Comparison of ENCODE assay signal across 12 mouse cellular contexts in genomic region chr8:111602050-111602449, GRCm38 (mm10). TPM values are rescaled to one million over a fixed set of nuclear protein-coding genes. Genes with fewer than 3 reads are reported as not detected.
DNase-seq lines count a peak whose midpoint lies in the region; ATAC-seq and TF ChIP-seq lines count a peak whose summit lies in the region.
"Had no signal": no experiment of that assay in that cellular context is flagged by ENCODE, and none has a peak within 500 bp of the region (broad histone marks: within the 10 kb centered on the region; RNA-seq: fewer than 3 reads in every experiment).

No protein-coding gene starts in this region.

- no peaks in the 10 kb centered on the region for H3K9me3 ChIP-seq in hindbrain, postnatal 0 days (ENCODE audit: low read length)
- no peaks in the 10 kb centered on the region for H3K9me3 ChIP-seq in hindbrain, embryonic 13.5 days
- H3K9me3 ChIP-seq in hindbrain, embryonic 14.5 days (ENCODE audit: control insufficient read depth, low read length) = no peaks in the 10 kb centered on the region
- H3K9me3 ChIP-seq: kidney, embryonic 15.5 days; lung, embryonic 15.5 days; megakaryocyte, embryonic 14.5 days; neural tube, embryonic 13.5 days had no signal

- peak; percentile 32 for DNase-seq in hindbrain, postnatal 0 days (ENCODE audit: low spot score)
- DNase-seq in Muller cell, postnatal 12 days (ENCODE audit: inconsistent ontology term) = peak; percentile 31
- DNase-seq in brain, embryonic 14.5 days (ENCODE audit: low read depth) = peak; percentile 58
- DNase-seq in cerebellum, postnatal 36 days = peak; percentile 67 to 76
- DNase-seq in urinary bladder, postnatal 4 days (ENCODE audit: low spot score in 2 of 2) = no peak
- no peak for DNase-seq in hindbrain, embryonic 14.5 days (ENCODE audit: low spot score)
- DNase-seq: heart, postnatal 14 days had no signal

- 80% methylated on average over 4 of the region's 4 CpGs for WGBS in hindbrain, postnatal 0 days
- 96% methylated on average over 4 of the region's 4 CpGs for WGBS in hindbrain, embryonic 13.5 days
- WGBS in hindbrain, embryonic 14.5 days = 95% methylated on average over 4 of the region's 4 CpGs

- no peaks in the 10 kb centered on the region for H3K27me3 ChIP-seq in hindbrain, postnatal 0 days (ENCODE audit: insufficient read depth, low read length)
- H3K27me3 ChIP-seq in hindbrain, embryonic 13.5 days = no peaks in the 10 kb centered on the region
- no peaks in the 10 kb centered on the region for H3K27me3 ChIP-seq in hindbrain, embryonic 14.5 days (ENCODE audit: control insufficient read depth, insufficient read depth, low read length)
- H3K27me3 ChIP-seq: kidney, embryonic 15.5 days; lung, embryonic 15.5 days; neural tube, embryonic 13.5 days had no signal

- no peak overlapping the region for H3K4me2 ChIP-seq in hindbrain, postnatal 0 days (ENCODE audit: low read depth, low read length)
- H3K4me2 ChIP-seq in hindbrain, embryonic 13.5 days = no peak overlapping the region
- H3K4me2 ChIP-seq in hindbrain, embryonic 14.5 days (replicated peaks) = no peak overlapping the region
- H3K4me2 ChIP-seq: kidney, embryonic 15.5 days; lung, embryonic 15.5 days; neural tube, embryonic 13.5 days had no signal

- TF ChIP-seq POLR2A in brain, embryonic 14.5 days (IDR thresholded peaks at IDR 0.05; ENCODE audit: borderline replicate concordance, extremely low read depth, insufficient read depth, insufficient read length, poor library complexity, severe bottlenecking) = no peak

- no peaks in the 10 kb centered on the region for H3K4me1 ChIP-seq in hindbrain, postnatal 0 days (ENCODE audit: insufficient read depth, low read length)
- peaks cover 23% of the 10 kb centered on the region for H3K4me1 ChIP-seq in hindbrain, embryonic 13.5 days (replicated peaks)
- 0 out of 2 replicates have a peak, but pooled peaks cover 8% of the 10 kb centered on the region for H3K4me1 ChIP-seq in hindbrain, embryonic 14.5 days (replicated peaks; ENCODE audit: control insufficient read depth, insufficient read depth, low read length)

- no peak for TF ChIP-seq CTCF in hindbrain, postnatal 0 days (IDR thresholded peaks at IDR 0.05; ENCODE audit: low read depth)
- no peak for TF ChIP-seq CTCF in brain, embryonic 14.5 days (IDR thresholded peaks at IDR 0.05; ENCODE audit: borderline replicate concordance, extremely low read depth, insufficient read depth, insufficient read length)

- H3K4me3 ChIP-seq in hindbrain, postnatal 0 days (ENCODE audit: low read length) = no peak overlapping the region
- no peak overlapping the region for H3K4me3 ChIP-seq in hindbrain, embryonic 13.5 days
- no peak overlapping the region for H3K4me3 ChIP-seq in hindbrain, embryonic 14.5 days (replicated peaks; ENCODE audit: low read length)
- H3K4me3 ChIP-seq: kidney, embryonic 15.5 days; lung, embryonic 15.5 days; megakaryocyte, embryonic 14.5 days; neural tube, embryonic 13.5 days had no signal

- no peak for ATAC-seq in hindbrain, postnatal 0 days
- no peak for ATAC-seq in hindbrain, embryonic 13.5 days (ENCODE audit: low FRiP score)
- no peak for ATAC-seq in hindbrain, embryonic 14.5 days (ENCODE audit: low FRiP score)

- H3K27ac ChIP-seq in hindbrain, postnatal 0 days = no peak overlapping the region
- H3K27ac ChIP-seq in hindbrain, embryonic 13.5 days = no peak overlapping the region
- H3K27ac ChIP-seq in hindbrain, embryonic 14.5 days = no peak overlapping the region
- H3K27ac ChIP-seq: kidney, embryonic 15.5 days; lung, embryonic 15.5 days; neural tube, embryonic 13.5 days had no signal

- no peak overlapping the region for H3K9ac ChIP-seq in hindbrain, postnatal 0 days (replicated peaks; ENCODE audit: low read length)
- no peak overlapping the region for H3K9ac ChIP-seq in hindbrain, embryonic 13.5 days
- H3K9ac ChIP-seq in hindbrain, embryonic 14.5 days = no peak overlapping the region
- H3K9ac ChIP-seq: kidney, embryonic 15.5 days; lung, embryonic 15.5 days; neural tube, embryonic 13.5 days had no signal

- H3K36me3 ChIP-seq in hindbrain, postnatal 0 days (ENCODE audit: insufficient read depth, low read length) = no peaks in the 10 kb centered on the region
- H3K36me3 ChIP-seq in hindbrain, embryonic 13.5 days = no peaks in the 10 kb centered on the region
- peaks cover 5% of the 10 kb centered on the region for H3K36me3 ChIP-seq in hindbrain, embryonic 14.5 days (replicated peaks; ENCODE audit: control insufficient read depth, insufficient read depth)
- H3K36me3 ChIP-seq: lung, embryonic 15.5 days; neural tube, embryonic 13.5 days had no signal

RNA-seq across cellular contexts. Expression of gene Ldhd, which starts 28.1 kb away (rescaled TPM):
- total RNA-seq in hindbrain, postnatal 0 days (2014; rRNA removed) = 2.9 and 3.6 TPM in 2 replicates
- 2.2 and 2.8 TPM in 2 replicates for polyA plus RNA-seq in hindbrain, postnatal 0 days (2015; fragmentation: Nextera tagmentation; extraction: Ambion mirVana)
- 0.52 and 0.53 TPM in 2 replicates for polyA plus RNA-seq in hindbrain, embryonic 13.5 days (2015; fragmentation: Nextera tagmentation; extraction: Ambion mirVana)
- polyA plus RNA-seq in brain, embryonic 14.5 days (2012; rRNA removed) = 0.58 and 0.68 TPM in 2 replicates
- 0.56 and 0.60 TPM in 2 replicates for polyA plus RNA-seq in hindbrain, embryonic 14.5 days (2014; fragmentation: Nextera tagmentation; extraction: Ambion mirVana)

RNA-seq across cellular contexts. Expression of gene Zfp1, which starts 41.2 kb away (rescaled TPM):
- total RNA-seq in hindbrain, postnatal 0 days (2014; rRNA removed) = 15.0 and 15.5 TPM in 2 replicates
- polyA plus RNA-seq in hindbrain, postnatal 0 days (2015; fragmentation: Nextera tagmentation; extraction: Ambion mirVana) = 21.0 and 21.2 TPM in 2 replicates
- 27.6 and 28.1 TPM in 2 replicates for polyA plus RNA-seq in hindbrain, embryonic 13.5 days (2015; fragmentation: Nextera tagmentation; extraction: Ambion mirVana)
- 25.6 and 25.9 TPM in 2 replicates for polyA plus RNA-seq in brain, embryonic 14.5 days (2012; rRNA removed)
- polyA plus RNA-seq in hindbrain, embryonic 14.5 days (2014; fragmentation: Nextera tagmentation; extraction: Ambion mirVana) = 27.5 and 28.3 TPM in 2 replicates

Comparison
In these comparisons a context has a peak if more than half of its experiments do, and no peak if none do; other contexts are left out.
1. DNase-seq: peak in hindbrain, postnatal 0 days (single experiment), Muller cell, postnatal 12 days (single experiment), brain, embryonic 14.5 days (single experiment) and cerebellum, postnatal 36 days (2 of 2); none in urinary bladder, postnatal 4 days (0 of 2) and hindbrain, embryonic 14.5 days (single experiment).